Mouse (Mus musculus) forelimb bud, embryonic 11.5 days (tissue): ENCODE measurements around the gene Slc22a23.
A peak's percentile ranks its signal among the peaks of the same experiment; 100 is the strongest.

Source experiments
- DNase-seq: peaks from one replicate; pipeline ENCODE4 v3.0.0-alpha.2; 2012; ENCODE audit warnings: low read depth, low spot score

The Slc22a23 gene

DNA sequence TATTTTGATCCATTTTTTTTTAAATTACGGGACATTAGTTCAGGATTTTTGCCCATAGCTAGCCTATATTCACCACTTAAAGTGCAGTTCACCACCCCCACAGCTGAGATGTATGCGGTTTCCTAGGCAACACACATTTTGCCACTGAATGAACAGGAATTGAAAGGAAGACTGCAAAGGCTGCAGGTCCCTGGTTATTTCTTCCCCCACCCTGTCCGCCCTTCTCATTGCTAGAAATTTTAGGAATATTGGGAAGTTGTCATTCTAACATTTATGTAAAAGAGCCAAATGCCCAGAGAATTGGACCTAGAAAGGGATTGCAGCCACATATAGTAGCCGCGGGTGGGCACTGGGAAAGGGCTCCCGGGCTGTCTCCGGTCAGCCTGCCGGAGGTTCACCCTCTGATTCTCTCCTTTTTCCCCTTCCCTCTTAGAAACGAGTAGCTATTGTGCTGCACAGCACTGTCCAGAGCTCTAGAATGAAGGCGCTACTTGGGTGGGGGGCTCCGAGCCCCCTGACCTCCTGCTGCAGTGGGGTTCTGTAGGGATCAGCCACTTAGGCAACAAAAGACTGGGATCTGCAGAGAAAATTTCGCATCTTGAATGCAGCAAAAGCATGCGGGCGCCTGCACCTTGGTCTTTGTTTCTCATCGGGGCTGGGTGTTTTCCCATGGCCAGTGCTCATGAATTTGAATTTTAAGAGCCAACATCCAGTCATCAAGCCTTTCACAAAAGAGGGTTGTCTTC, 211.5 kb downstream of the Slc22a23 start:
- no peak for DNase-seq

GRCm38 (mm10) chr13:34132875-34133274, 212.1 kb downstream of the Slc22a23 start:
- DNase-seq = no peak

GRCm38 (mm10) chr13:34132299-34132698, 212.7 kb downstream of the Slc22a23 start:
- no peak for DNase-seq

GRCm38 (mm10) chr13:34131708-34132060, 213.3 kb downstream of the Slc22a23 start:
- peak; percentile 54 for DNase-seq

- peak; percentile 72 for DNase-seq
Measured at GRCm38 (mm10) chr13:34131011-34131707, 213.8 kb downstream of the Slc22a23 start.

DNA sequence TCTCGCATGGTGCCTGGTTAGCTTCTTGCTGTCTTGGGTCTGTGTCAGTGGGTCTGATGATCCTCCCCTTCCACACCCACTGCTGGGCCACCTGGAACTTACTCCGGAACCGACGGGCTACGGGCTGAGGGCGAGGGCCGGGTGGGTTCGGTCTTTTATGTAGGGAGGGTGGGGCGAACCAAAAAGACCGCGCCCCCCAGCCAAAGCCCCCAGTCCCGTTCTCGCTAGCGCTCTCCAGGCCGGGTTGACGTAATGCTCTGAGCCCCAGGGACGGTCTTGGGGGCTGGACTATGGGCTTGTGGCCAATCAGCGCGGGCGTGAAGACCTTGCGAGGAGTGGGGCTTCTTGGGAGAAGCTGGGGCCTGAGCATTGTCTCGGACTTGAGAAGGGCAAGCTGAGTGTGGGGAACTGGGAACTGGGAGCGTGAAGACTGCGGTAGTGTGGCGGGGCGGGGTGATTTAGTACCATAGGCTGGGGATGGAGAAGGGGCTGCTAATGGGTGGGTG, 214.7 kb downstream of the Slc22a23 start, which contains the start of gene Tubb2b:
Tubb2b (minus strand) TSS at position 241 of the 506 bp plus-strand sequence.
- peak; percentile 86 for DNase-seq

DNA sequence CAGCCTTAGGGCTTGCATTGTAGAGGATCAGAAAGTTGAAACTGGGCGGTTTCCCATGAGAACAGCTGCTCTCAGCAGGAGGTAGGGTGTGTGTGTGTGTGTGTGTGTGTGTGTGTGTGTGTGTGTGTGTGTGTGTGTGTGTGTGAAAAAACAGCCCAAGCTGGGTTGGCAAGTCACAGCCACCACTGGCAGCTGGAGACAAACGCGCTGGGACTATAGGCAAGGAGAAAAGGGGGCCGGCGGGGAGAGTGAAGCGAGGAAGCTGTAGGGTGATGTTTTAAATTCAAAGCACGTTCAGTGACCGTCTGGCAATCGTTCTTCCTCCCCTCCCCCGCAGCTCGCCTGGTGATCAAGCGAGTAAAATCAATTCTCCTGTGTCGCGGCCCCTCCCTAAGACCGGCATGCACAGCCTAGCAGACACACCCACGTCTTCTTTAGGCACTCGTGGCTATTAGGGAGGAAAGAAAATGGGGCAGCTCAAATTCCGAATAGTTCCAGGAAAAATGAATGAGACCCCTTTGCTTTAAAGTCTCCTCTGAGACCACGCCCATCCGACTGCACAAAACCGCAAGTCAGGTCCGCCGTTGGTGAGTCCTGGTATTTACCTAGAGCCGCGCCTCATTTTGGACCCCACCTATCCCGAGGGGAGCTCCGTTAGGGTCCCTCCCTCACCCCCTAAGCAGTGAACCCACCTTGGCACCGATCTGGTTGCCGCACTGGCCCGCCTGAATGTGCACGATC, 215.3 kb downstream of the Slc22a23 start:
- peak; percentile 56 for DNase-seq
